Mouse (Mus musculus): ENCODE data around the gene Armc9. TPM values are rescaled to one million over a fixed set of nuclear protein-coding genes. Genes with fewer than 3 reads are reported as not detected.

Armc9 gene
- polyA plus RNA-seq, 2 experiments from 2014 or later, result 6.2 to 7.8 TPM

GRCm38 (mm10) chr1:86320822-86321413 lies 166.3 kb downstream of the Armc9 start:
- no peak for ATAC-seq

Other genes with a start within 250 kb of the Armc9 start
- 1 to 10 TPM in 1 of 2 experiments, under 1 TPM in 1; 0.47 to 1.0 TPM for gene 4933407L21Rik, start 226.3 kb upstream of the Armc9 start, polyA plus RNA-seq (2017; shearing (Covaris generic))
- 10 to 100 TPM in 1 of 2 experiments, 1 to 10 TPM in 1; 2.7 to 10.2 TPM for gene Gpr55, start 193.8 kb upstream of the Armc9 start, polyA plus RNA-seq (2017; shearing (Covaris generic))
- gene Spata3, start 138.0 kb upstream of the Armc9 start, polyA plus RNA-seq (2017; shearing (Covaris generic)), result not detected
- not detected for gene 2810459M11Rik, start 108.9 kb upstream of the Armc9 start, polyA plus RNA-seq (2017; shearing (Covaris generic))
- gene Psmd1, start 90.4 kb upstream of the Armc9 start, polyA plus RNA-seq (2017; shearing (Covaris generic)), result 10 to 100 TPM; 69.8 to 71.7 TPM
- under 1 TPM in 1 of 2 experiments, not detected in 1; 0.39 TPM for gene Htr2b, start 42.8 kb upstream of the Armc9 start, polyA plus RNA-seq (2017; shearing (Covaris generic))
- not detected for gene Gm21972, start 21.1 kb upstream of the Armc9 start, polyA plus RNA-seq (2017; shearing (Covaris generic))
- gene B3gnt7, start 148.1 kb downstream of the Armc9 start, polyA plus RNA-seq (2017; shearing (Covaris generic)), result not detected
- gene Ncl, start 204.6 kb downstream of the Armc9 start, polyA plus RNA-seq (2017; shearing (Covaris generic)), result 100 to 1,000 TPM; 304 to 334 TPM